Mouse (Mus musculus): ENCODE results near the gene Eri3. TPM values are rescaled to one million over a fixed set of nuclear protein-coding genes. Genes with fewer than 3 reads are reported as not detected.

The Eri3 gene
- total RNA-seq, 1 experiment: 36.0 TPM

GRCm38 (mm10) chr4:117672042-117672441 lies 121.9 kb downstream of the Eri3 start:
- no peak overlapping the region for H3K4me3 ChIP-seq (ENCODE audit: insufficient read depth in 1 of 2, low read depth in 1 of 2, low read length in 2 of 2, poor library complexity in 1 of 2, severe bottlenecking in 1 of 2)
- TF ChIP-seq ZNF384 (IDR thresholded peaks at IDR 0.05; ENCODE audit: low read depth, low read length): no peak
- no peak for TF ChIP-seq MAFK (IDR thresholded peaks at IDR 0.05; ENCODE audit: insufficient read depth, low read depth, low read length)
- TF ChIP-seq CHD2 (IDR thresholded peaks at IDR 0.05; ENCODE audit: low read depth, low read length): no peak
- H3K9ac ChIP-seq (ENCODE audit: insufficient read depth, low read depth, low read length, poor library complexity, severe bottlenecking): no peak overlapping the region
- peaks cover 0 to 3% of the 10 kb centered on the region in 2 experiments; a peak in 1 of 4 replicates for H3K4me1 ChIP-seq (ENCODE audit: control insufficient read depth in 2 of 2, insufficient read depth in 2 of 2, low read length in 2 of 2, poor library complexity in 1 of 2)
- H3K36me3 ChIP-seq (ENCODE audit: control insufficient read depth, insufficient read depth, low read length, poor library complexity, severe bottlenecking): peaks cover 37% of the 10 kb centered on the region
- in situ Hi-C loops (cut with MboI; ENCODE audit: low sequenced_read_pairs in 2 of 2, unreplicated experiment in 2 of 2): no loop called here
- DNase-seq (ENCODE audit: low read depth, low spot score): no peak
- no peaks in the 10 kb centered on the region for H3K9me3 ChIP-seq (ENCODE audit: control insufficient read depth, insufficient read depth, low read depth, low read length)
- no peak overlapping the region for H3K27ac ChIP-seq (ENCODE audit: insufficient read depth, low read depth, low read length, poor library complexity, severe bottlenecking)

- H3K9me3 ChIP-seq (ENCODE audit: control insufficient read depth, insufficient read depth, low read depth, low read length): no peaks in the 10 kb centered on the region
- H3K36me3 ChIP-seq (ENCODE audit: control insufficient read depth, insufficient read depth, low read length, poor library complexity, severe bottlenecking): peaks cover 43% of the 10 kb centered on the region
- no peak overlapping the region for H3K9ac ChIP-seq (ENCODE audit: insufficient read depth, low read depth, low read length, poor library complexity, severe bottlenecking)
- in situ Hi-C loops (cut with MboI; ENCODE audit: low sequenced_read_pairs in 2 of 2, unreplicated experiment in 2 of 2): no loop called here
- no peak overlapping the region for H3K4me3 ChIP-seq (ENCODE audit: insufficient read depth in 1 of 2, low read depth in 1 of 2, low read length in 2 of 2, poor library complexity in 1 of 2, severe bottlenecking in 1 of 2)
- peaks cover 0 to 3% of the 10 kb centered on the region in 2 experiments; a peak in 1 of 4 replicates for H3K4me1 ChIP-seq (ENCODE audit: control insufficient read depth in 2 of 2, insufficient read depth in 2 of 2, low read length in 2 of 2, poor library complexity in 1 of 2)
- TF ChIP-seq HCFC1 (IDR thresholded peaks at IDR 0.05; ENCODE audit: borderline replicate concordance, insufficient read depth, low read length): no peak
- no peak for TF ChIP-seq ZNF384 (IDR thresholded peaks at IDR 0.05; ENCODE audit: low read depth, low read length)
- no peak for TF ChIP-seq MAFK (IDR thresholded peaks at IDR 0.05; ENCODE audit: insufficient read depth, low read depth, low read length)
- no peak for TF ChIP-seq ZC3H11A (IDR thresholded peaks at IDR 0.05; ENCODE audit: borderline replicate concordance, low read depth, low read length)
- TF ChIP-seq CHD2 (IDR thresholded peaks at IDR 0.05; ENCODE audit: low read depth, low read length): no peak
- no peak for DNase-seq (ENCODE audit: low read depth, low spot score)
- H3K27ac ChIP-seq (ENCODE audit: insufficient read depth, low read depth, low read length, poor library complexity, severe bottlenecking): no peak overlapping the region
Observed at GRCm38 (mm10) chr4:117673901-117674300, 123.7 kb downstream of the Eri3 start.

- in situ Hi-C loops (cut with MboI; ENCODE audit: low sequenced_read_pairs in 2 of 2, unreplicated experiment in 2 of 2): no loop called here
- Histone ChIP-seq H3K9ac (ENCODE audit: insufficient read depth, low read depth, low read length, poor library complexity, severe bottlenecking) (no peak overlapping the region), H3K27ac (ENCODE audit: insufficient read depth, low read depth, low read length, poor library complexity, severe bottlenecking) (no peak overlapping the region), H3K9me3 (ENCODE audit: control insufficient read depth, insufficient read depth, low read depth, low read length) (no peaks in the 10 kb centered on the region), H3K36me3 (ENCODE audit: control insufficient read depth, insufficient read depth, low read length, poor library complexity, severe bottlenecking) (peaks cover 48% of the 10 kb centered on the region), H3K4me3 (ENCODE audit: insufficient read depth in 1 of 2, low read depth in 1 of 2, low read length in 2 of 2, poor library complexity in 1 of 2, severe bottlenecking in 1 of 2) (no peak overlapping the region), H3K4me1 (ENCODE audit: control insufficient read depth in 2 of 2, insufficient read depth in 2 of 2, low read length in 2 of 2, poor library complexity in 1 of 2) (peaks cover 0 to 3% of the 10 kb centered on the region in 2 experiments; a peak in 1 of 4 replicates)
- TF ChIP-seq CHD2 (IDR thresholded peaks at IDR 0.05; ENCODE audit: low read depth, low read length): no peak
- peak; percentile 83 for TF ChIP-seq ZC3H11A (IDR thresholded peaks at IDR 0.05; ENCODE audit: borderline replicate concordance, low read depth, low read length)
- no peak for TF ChIP-seq HCFC1 (IDR thresholded peaks at IDR 0.05; ENCODE audit: borderline replicate concordance, insufficient read depth, low read length)
- TF ChIP-seq ZNF384 (IDR thresholded peaks at IDR 0.05; ENCODE audit: low read depth, low read length): no peak
- no peak for TF ChIP-seq MAFK (IDR thresholded peaks at IDR 0.05; ENCODE audit: insufficient read depth, low read depth, low read length)
- peak; percentile 65 for DNase-seq (ENCODE audit: low read depth, low spot score)
Observed at GRCm38 (mm10) chr4:117676903-117677302, 126.7 kb downstream of the Eri3 start.

- TF ChIP-seq MAFK (IDR thresholded peaks at IDR 0.05; ENCODE audit: insufficient read depth, low read depth, low read length): no peak
- TF ChIP-seq HCFC1 (IDR thresholded peaks at IDR 0.05; ENCODE audit: borderline replicate concordance, insufficient read depth, low read length): no peak
- TF ChIP-seq CHD2 (IDR thresholded peaks at IDR 0.05; ENCODE audit: low read depth, low read length): no peak
- TF ChIP-seq ZC3H11A (IDR thresholded peaks at IDR 0.05; ENCODE audit: borderline replicate concordance, low read depth, low read length): no peak
- TF ChIP-seq ZNF384 (IDR thresholded peaks at IDR 0.05; ENCODE audit: low read depth, low read length): no peak
- H3K4me1 ChIP-seq (ENCODE audit: control insufficient read depth in 2 of 2, insufficient read depth in 2 of 2, low read length in 2 of 2, poor library complexity in 1 of 2): no peaks in the 10 kb centered on the region
- in situ Hi-C loops (cut with MboI; ENCODE audit: low sequenced_read_pairs in 2 of 2, unreplicated experiment in 2 of 2): no loop called here
- H3K27ac ChIP-seq (ENCODE audit: insufficient read depth, low read depth, low read length, poor library complexity, severe bottlenecking): no peak overlapping the region
- no peak for DNase-seq (ENCODE audit: low read depth, low spot score)
- H3K4me3 ChIP-seq (ENCODE audit: insufficient read depth in 1 of 2, low read depth in 1 of 2, low read length in 2 of 2, poor library complexity in 1 of 2, severe bottlenecking in 1 of 2): peak overlapping the region in 1 of 2 experiments; percentile 90; a peak in 1 of 4 replicates
- H3K9ac ChIP-seq (ENCODE audit: insufficient read depth, low read depth, low read length, poor library complexity, severe bottlenecking): peak overlapping the region; percentile 82; the same call in 1 of the 2 replicates
- H3K36me3 ChIP-seq (ENCODE audit: control insufficient read depth, insufficient read depth, low read length, poor library complexity, severe bottlenecking): peaks cover 20% of the 10 kb centered on the region
- H3K9me3 ChIP-seq (ENCODE audit: control insufficient read depth, insufficient read depth, low read depth, low read length): no peaks in the 10 kb centered on the region
Observed at GRCm38 (mm10) chr4:117680963-117681362, 130.8 kb downstream of the Eri3 start.

All from ES-E14 (cell line).